Mouse (Mus musculus): ENCODE measurements around the gene Chil1. TPM values are rescaled to one million over a fixed set of nuclear protein-coding genes. Genes with fewer than 3 reads are reported as not detected.

Chil1 gene
- polyA plus RNA-seq (2016; fragmentation: Nextera tagmentation; extraction: Ambion mirVana): 0.82 and 0.90 TPM in 2 replicates

- Histone ChIP-seq H3K36me3 (no peaks in the 10 kb centered on the region), H3K4me1 (0 out of 2 replicates have a peak, but pooled peaks cover 3% of the 10 kb centered on the region), H3K27me3 (ENCODE audit: low read depth, poor library complexity, severe bottlenecking) (peaks cover 10% of the 10 kb centered on the region; the same call in 1 of the 2 replicates), H3K4me3 (no peak within 1 kb of the TSS), H3K9me3 (replicated peaks) (no peaks in the 10 kb centered on the region), H3K27ac (replicated peaks) (no peak within 1 kb of the TSS)
- 59% methylated on average over 4 of the region's 4 CpGs for WGBS
- DNase-seq (ENCODE audit: low spot score): no peak
Observed at GRCm38 (mm10) chr1:134182025-134182424, at the start of gene Chil1. Gene Chil1, plus strand, starts transcription at chr1:134182176.

GRCm38 (mm10) chr1:134133316-134133715 is 48.7 kb upstream of the Chil1 start:
- no peak for DNase-seq (ENCODE audit: low spot score)
- no peaks in the 10 kb centered on the region for H3K36me3 ChIP-seq
- peaks cover under 1% of the 10 kb centered on the region; the same call in 1 of the 2 replicates for H3K27me3 ChIP-seq (ENCODE audit: low read depth, poor library complexity, severe bottlenecking)
- no peak overlapping the region for H3K27ac ChIP-seq (replicated peaks)
- 73% methylated on average over 11 of the region's 11 CpGs for WGBS
- H3K4me3 ChIP-seq: no peak overlapping the region
- no peaks in the 10 kb centered on the region for H3K9me3 ChIP-seq (replicated peaks)
- no peaks in the 10 kb centered on the region for H3K4me1 ChIP-seq

- Histone ChIP-seq H3K27me3 (ENCODE audit: low read depth, poor library complexity, severe bottlenecking) (peaks cover 4% of the 10 kb centered on the region; the same call in 1 of the 2 replicates), H3K4me1 (no peaks in the 10 kb centered on the region), H3K4me3 (no peak overlapping the region), H3K27ac (replicated peaks) (no peak overlapping the region), H3K36me3 (no peaks in the 10 kb centered on the region), H3K9me3 (replicated peaks) (no peaks in the 10 kb centered on the region)
- DNase-seq (ENCODE audit: low spot score): no peak
- WGBS: 60% methylated on average over 3 of the region's 3 CpGs
Observed at GRCm38 (mm10) chr1:134136351-134136750, 45.6 kb upstream of the Chil1 start.

GRCm38 (mm10) chr1:134138424-134138823 is 43.6 kb upstream of the Chil1 start:
- no peaks in the 10 kb centered on the region for H3K36me3 ChIP-seq
- DNase-seq (ENCODE audit: low spot score): no peak
- 86% methylated on average over 9 of the region's 9 CpGs for WGBS
- no peak overlapping the region for H3K4me3 ChIP-seq
- no peaks in the 10 kb centered on the region for H3K9me3 ChIP-seq (replicated peaks)
- H3K4me1 ChIP-seq: peaks cover 12% of the 10 kb centered on the region
- 0 out of 2 replicates have a peak overlapping the region, but pooled peaks have one; percentile 2 for H3K27ac ChIP-seq (replicated peaks)
- peaks cover 4% of the 10 kb centered on the region; the same call in 1 of the 2 replicates for H3K27me3 ChIP-seq (ENCODE audit: low read depth, poor library complexity, severe bottlenecking)

- DNase-seq (ENCODE audit: low spot score): no peak
- H3K27ac ChIP-seq (replicated peaks): no peak overlapping the region; the same call in 1 of the 2 replicates
Observed at GRCm38 (mm10) chr1:134142363-134142794, 39.6 kb upstream of the Chil1 start.

GRCm38 (mm10) chr1:134146066-134146465 is 35.9 kb upstream of the Chil1 start:
- DNase-seq (ENCODE audit: low spot score): no peak
- 84% methylated on average over 8 of the region's 8 CpGs for WGBS
- H3K9me3 ChIP-seq (replicated peaks): no peaks in the 10 kb centered on the region

More at GRCm38 (mm10) chr1:134142363-134142794, 39.6 kb upstream of the Chil1 start:
- H3K9me3 ChIP-seq (replicated peaks): no peaks in the 10 kb centered on the region
- peaks cover 15% of the 10 kb centered on the region for H3K4me1 ChIP-seq
- WGBS: 59% methylated on average over 4 of the region's 4 CpGs
- H3K36me3 ChIP-seq: no peaks in the 10 kb centered on the region
- no peak overlapping the region for H3K4me3 ChIP-seq
- peaks cover 4% of the 10 kb centered on the region for H3K27me3 ChIP-seq (ENCODE audit: low read depth, poor library complexity, severe bottlenecking)

GRCm38 (mm10) chr1:134150076-134150475 is 31.9 kb upstream of the Chil1 start:
- no peaks in the 10 kb centered on the region for H3K36me3 ChIP-seq
- no peak overlapping the region for H3K27ac ChIP-seq (replicated peaks)
- peaks cover 10% of the 10 kb centered on the region for H3K27me3 ChIP-seq (ENCODE audit: low read depth, poor library complexity, severe bottlenecking)
- whole genome bisulfite sequencing: 77% methylated on average over 8 of the region's 8 CpGs
- no peaks in the 10 kb centered on the region; the same call in 1 of the 2 replicates for H3K9me3 ChIP-seq (replicated peaks)
- no peak overlapping the region for H3K4me3 ChIP-seq
- H3K4me1 ChIP-seq: no peaks in the 10 kb centered on the region
- no peak for DNase-seq (ENCODE audit: low spot score)

More at GRCm38 (mm10) chr1:134146066-134146465, 35.9 kb upstream of the Chil1 start:
- H3K4me1 ChIP-seq: peaks cover 15% of the 10 kb centered on the region
- no peak overlapping the region for H3K27ac ChIP-seq (replicated peaks)
- H3K27me3 ChIP-seq (ENCODE audit: low read depth, poor library complexity, severe bottlenecking): no peaks in the 10 kb centered on the region; the same call in 1 of the 2 replicates
- H3K36me3 ChIP-seq: no peaks in the 10 kb centered on the region
- H3K4me3 ChIP-seq: no peak overlapping the region

- Histone ChIP-seq H3K36me3 (no peaks in the 10 kb centered on the region), H3K27me3 (ENCODE audit: low read depth, poor library complexity, severe bottlenecking) (peaks cover 10% of the 10 kb centered on the region; the same call in 1 of the 2 replicates), H3K27ac (replicated peaks) (no peak overlapping the region), H3K4me3 (no peak overlapping the region), H3K4me1 (no peaks in the 10 kb centered on the region), H3K9me3 (replicated peaks) (no peaks in the 10 kb centered on the region; the same call in 1 of the 2 replicates)
- no peak for DNase-seq (ENCODE audit: low spot score)
- 86% methylated on average over 9 of the region's 9 CpGs for WGBS
Observed at GRCm38 (mm10) chr1:134150745-134151144, 31.2 kb upstream of the Chil1 start.

- Histone ChIP-seq H3K9me3 (replicated peaks) (no peaks in the 10 kb centered on the region; the same call in 1 of the 2 replicates), H3K4me3 (no peak overlapping the region), H3K36me3 (no peaks in the 10 kb centered on the region), H3K4me1 (no peaks in the 10 kb centered on the region), H3K27ac (replicated peaks) (no peak overlapping the region), H3K27me3 (ENCODE audit: low read depth, poor library complexity, severe bottlenecking) (peaks cover 10% of the 10 kb centered on the region; the same call in 1 of the 2 replicates)
- DNase-seq (ENCODE audit: low spot score): peak; percentile 82
- WGBS: 40% methylated on average over 13 of the region's 13 CpGs
Observed at GRCm38 (mm10) chr1:134151655-134152412, 30.1 kb upstream of the Chil1 start.

- WGBS: 79% methylated on average over 21 of the region's 21 CpGs
Observed at GRCm38 (mm10) chr1:134152626-134153590, 29.1 kb upstream of the Chil1 start.

GRCm38 (mm10) chr1:134154121-134154520 is 27.9 kb upstream of the Chil1 start:
- no peaks in the 10 kb centered on the region; the same call in 1 of the 2 replicates for H3K9me3 ChIP-seq (replicated peaks)
- DNase-seq (ENCODE audit: low spot score): no peak
- no peak overlapping the region for H3K27ac ChIP-seq (replicated peaks)
- no peak overlapping the region for H3K4me3 ChIP-seq
- H3K36me3 ChIP-seq: no peaks in the 10 kb centered on the region
- no peaks in the 10 kb centered on the region for H3K4me1 ChIP-seq
- H3K27me3 ChIP-seq (ENCODE audit: low read depth, poor library complexity, severe bottlenecking): peaks cover 10% of the 10 kb centered on the region; the same call in 1 of the 2 replicates
- 90% methylated on average over 3 of the region's 3 CpGs for WGBS

More at GRCm38 (mm10) chr1:134152626-134153590, 29.1 kb upstream of the Chil1 start:
- no peaks in the 10 kb centered on the region; the same call in 1 of the 2 replicates for H3K9me3 ChIP-seq (replicated peaks)
- peaks cover 10% of the 10 kb centered on the region; the same call in 1 of the 2 replicates for H3K27me3 ChIP-seq (ENCODE audit: low read depth, poor library complexity, severe bottlenecking)
- no peak for DNase-seq (ENCODE audit: low spot score)
- no peaks in the 10 kb centered on the region for H3K36me3 ChIP-seq
- no peaks in the 10 kb centered on the region for H3K4me1 ChIP-seq
- H3K4me3 ChIP-seq: no peak overlapping the region
- H3K27ac ChIP-seq (replicated peaks): no peak overlapping the region; the same call in 1 of the 2 replicates

GRCm38 (mm10) chr1:134154655-134155054 is 27.3 kb upstream of the Chil1 start:
- WGBS: 60% methylated on average over 3 of the region's 3 CpGs
- no peaks in the 10 kb centered on the region for H3K4me1 ChIP-seq
- H3K27ac ChIP-seq (replicated peaks): no peak overlapping the region

More at GRCm38 (mm10) chr1:134154655-134155054, 27.3 kb upstream of the Chil1 start:
- Histone ChIP-seq H3K4me3 (no peak overlapping the region), H3K27me3 (ENCODE audit: low read depth, poor library complexity, severe bottlenecking) (peaks cover 14% of the 10 kb centered on the region), H3K36me3 (no peaks in the 10 kb centered on the region), H3K9me3 (replicated peaks) (no peaks in the 10 kb centered on the region; the same call in 1 of the 2 replicates)
- DNase-seq (ENCODE audit: low spot score): no peak

Measured in midbrain, embryonic 10.5 days (tissue).